Mouse (Mus musculus) embryonic facial prominence, embryonic 12.5 days (tissue): ENCODE measurements at regions not wholly inside any gene's neighbourhood (a gene's known extent, or its start where the extent isn't known, plus 50 kb on each side); places are given as distances from the start of the nearest gene placed in this dataset.

Source experiments
- ATAC-seq: fragments of 200-750 bp; cut with Nextera tagmentation; 2 replicates; pipeline ENCODE4 v1.8.0; 2017; ENCODE audit not compliant: insufficient number of reproducible peaks, insufficient read depth, low FRiP score, low TSS enrichment
- H3K27ac ChIP-seq: fragments of 300-500 bp; sonication (generic); 2 replicates; pipeline ENCODE4 v1.5.1; 2016; ENCODE audit warnings: mild to moderate bottlenecking
- H3K27me3 ChIP-seq: fragments of 300-500 bp; sonication (generic); 2 replicates; pipeline ENCODE4 v1.6.1; 2016; ENCODE audit warnings: mild to moderate bottlenecking, moderate library complexity
- H3K36me3 ChIP-seq: fragments of 300-500 bp; sonication (generic); 2 replicates; pipeline ENCODE4 v1.6.1; 2016; ENCODE audit warnings: mild to moderate bottlenecking
- H3K4me1 ChIP-seq: fragments of 300-500 bp; sonication (generic); 2 replicates; pipeline ENCODE4 v1.6.1; 2016
- H3K4me2 ChIP-seq: fragments of 300-500 bp; sonication (generic); replicated peaks from 2 replicates; pipeline ENCODE4 v1.6.1; 2016; ENCODE audit warnings: mild to moderate bottlenecking, moderate library complexity
- H3K4me3 ChIP-seq: fragments of 300-500 bp; sonication (generic); 2 replicates; pipeline ENCODE4 v1.5.1; 2016; ENCODE audit warnings: mild to moderate bottlenecking
- H3K9ac ChIP-seq: fragments of 300-500 bp; sonication (generic); 2 replicates; pipeline ENCODE4 v1.6.1; 2016; ENCODE audit warnings: mild to moderate bottlenecking, moderate library complexity
- H3K9me3 ChIP-seq: fragments of 300-500 bp; sonication (generic); 2 replicates; pipeline ENCODE4 v1.6.1; 2016; ENCODE audit warnings: mild to moderate bottlenecking, moderate library complexity
- WGBS: fragments of 180-500 bp; shearing (Covaris S2); methylation state at CpG from one replicate; pipeline ENCODE4 v1.1.7; 2016; 5-methylcytosine and 5-hydroxymethylcytosine counted together

DNA sequence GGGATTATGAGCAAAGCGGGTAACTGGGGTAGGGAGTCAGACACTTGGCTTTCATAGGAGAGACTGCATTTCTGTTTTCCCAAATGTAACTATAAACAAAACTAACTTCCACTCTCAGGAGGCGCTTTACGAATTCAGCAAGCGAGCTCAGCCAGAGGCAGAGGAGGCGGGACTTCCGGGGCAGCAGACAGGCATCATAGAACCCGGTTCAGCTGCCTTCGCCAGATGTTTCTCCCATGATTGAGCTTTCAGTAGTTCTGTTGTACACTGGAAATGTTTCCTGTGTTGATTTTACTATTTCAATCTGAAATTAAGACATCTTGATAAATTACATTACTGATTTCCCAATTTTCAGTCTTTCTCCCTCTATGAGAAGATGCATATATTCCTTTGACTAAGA, 92.9 kb downstream of the Zfp365 start:
- Histone ChIP-seq H3K9me3 (no peaks in the 10 kb centered on the region), H3K4me2 (no peak overlapping the region), H3K4me3 (no peak overlapping the region), H3K4me1 (no peaks in the 10 kb centered on the region), H3K9ac (no peak overlapping the region), H3K36me3 (no peaks in the 10 kb centered on the region), H3K27ac (no peak overlapping the region), H3K27me3 (no peaks in the 10 kb centered on the region)
- ATAC-seq: no peak
- 68% methylated on average over 8 of the region's 8 CpGs for WGBS

DNA sequence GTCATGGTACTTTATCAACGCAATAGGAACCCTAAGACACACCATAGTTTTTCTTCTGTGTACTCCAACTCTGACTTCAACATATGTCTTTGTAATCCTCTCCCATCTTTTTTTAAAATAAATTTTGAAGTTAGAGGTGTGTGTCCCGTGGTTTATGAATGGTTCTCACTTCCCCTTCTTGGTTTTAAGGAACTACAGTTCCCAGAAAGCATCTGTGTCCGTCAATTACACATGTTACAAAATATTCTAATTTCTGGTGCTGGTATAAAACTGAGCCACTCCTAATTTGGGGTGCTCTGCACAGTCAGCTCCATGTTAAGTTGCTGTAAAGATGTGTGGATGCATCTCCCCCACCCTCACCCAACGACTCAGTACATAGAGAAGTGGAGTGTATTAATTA, 98.6 kb downstream of the Zfp365 start:
- no peaks in the 10 kb centered on the region for H3K4me1 ChIP-seq

DNA sequence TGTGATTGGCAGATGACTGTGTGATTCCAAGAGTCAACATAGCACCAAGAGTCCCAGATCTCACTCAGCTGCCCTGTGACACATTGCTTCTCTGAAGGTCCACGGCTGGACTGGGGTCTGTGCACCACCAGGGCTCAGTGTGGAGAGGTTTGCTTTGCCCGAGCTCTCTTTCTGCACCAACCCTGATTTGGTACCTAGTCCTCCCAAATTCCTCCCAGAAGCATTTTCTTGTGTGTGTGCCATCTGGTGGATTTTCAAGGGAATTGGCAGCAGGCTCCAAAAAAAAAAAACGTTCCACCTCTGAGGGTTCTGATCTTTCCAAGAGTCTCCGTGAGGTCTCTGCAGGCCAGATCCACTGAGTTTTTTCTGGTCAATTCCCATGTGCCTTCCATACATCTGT, 107.3 kb downstream of the Zfp365 start:
- no peaks in the 10 kb centered on the region for H3K4me1 ChIP-seq
- WGBS: 36% methylated on average over 4 of the region's 4 CpGs
- no peak overlapping the region for H3K4me2 ChIP-seq
- H3K9me3 ChIP-seq: no peaks in the 10 kb centered on the region
- no peaks in the 10 kb centered on the region for H3K27me3 ChIP-seq
- H3K27ac ChIP-seq: no peak overlapping the region
- no peaks in the 10 kb centered on the region for H3K36me3 ChIP-seq
- no peak overlapping the region for H3K4me3 ChIP-seq
- no peak for ATAC-seq
- no peak overlapping the region for H3K9ac ChIP-seq

More for the DNA sequence above, 98.6 kb downstream of the Zfp365 start:
- ATAC-seq: no peak
- no peak overlapping the region for H3K27ac ChIP-seq
- no peaks in the 10 kb centered on the region for H3K9me3 ChIP-seq
- no peak overlapping the region for H3K4me2 ChIP-seq
- H3K27me3 ChIP-seq: no peaks in the 10 kb centered on the region
- H3K36me3 ChIP-seq: no peaks in the 10 kb centered on the region
- 81% methylated on average over 4 of the region's 4 CpGs for WGBS
- H3K9ac ChIP-seq: no peak overlapping the region
- H3K4me3 ChIP-seq: no peak overlapping the region

DNA sequence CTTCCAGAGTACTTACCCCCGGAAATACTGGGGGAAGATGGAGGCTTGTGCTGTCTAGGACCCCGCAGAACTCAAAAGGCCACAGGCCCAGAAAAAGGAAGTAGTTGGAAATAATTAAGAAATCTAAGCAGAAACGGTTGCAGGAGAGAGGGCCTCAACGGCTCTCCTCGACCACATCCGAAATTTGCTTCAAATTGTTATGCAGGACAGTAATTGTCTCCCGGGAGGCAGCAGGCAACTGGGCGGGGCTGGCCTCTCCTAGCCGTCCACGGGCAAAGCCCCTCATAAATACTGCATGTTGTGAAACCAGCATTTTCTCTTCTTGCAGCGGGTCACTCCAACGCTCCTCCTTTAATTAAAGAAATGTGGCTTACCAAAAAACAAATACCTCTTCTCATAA, 107.8 kb downstream of the Zfp365 start:
- Histone ChIP-seq H3K9me3 (no peaks in the 10 kb centered on the region), H3K4me3 (no peak overlapping the region), H3K36me3 (no peaks in the 10 kb centered on the region), H3K27me3 (no peaks in the 10 kb centered on the region), H3K27ac (no peak overlapping the region), H3K4me2 (no peak overlapping the region), H3K9ac (no peak overlapping the region), H3K4me1 (no peaks in the 10 kb centered on the region)
- 45% methylated on average over 12 of the region's 12 CpGs for WGBS
- no peak for ATAC-seq

DNA sequence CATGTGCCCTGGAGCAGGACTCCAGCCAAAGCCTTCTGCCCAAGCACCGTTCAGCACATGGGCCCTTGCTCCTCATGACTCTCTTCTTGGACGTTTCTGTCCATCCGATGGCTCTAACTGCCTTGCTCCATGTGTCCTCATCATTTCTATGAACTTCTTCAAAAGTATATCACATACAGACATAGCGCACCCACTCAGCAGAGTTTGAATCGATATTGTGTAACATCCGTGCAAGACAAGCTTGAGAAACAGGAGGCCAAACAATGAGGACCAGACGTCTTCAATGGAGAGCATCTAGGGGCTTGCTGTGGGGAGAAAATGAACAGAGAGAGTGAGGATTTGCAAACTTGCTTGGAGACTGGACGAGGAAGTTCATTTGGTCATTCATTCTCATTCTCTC, 110.3 kb downstream of the Zfp365 start:
- no peak overlapping the region for H3K9ac ChIP-seq
- H3K4me1 ChIP-seq: no peaks in the 10 kb centered on the region
- no peaks in the 10 kb centered on the region for H3K9me3 ChIP-seq
- no peaks in the 10 kb centered on the region for H3K36me3 ChIP-seq
- no peak for ATAC-seq
- H3K4me2 ChIP-seq: no peak overlapping the region
- 87% methylated on average over 8 of the region's 8 CpGs for WGBS
- H3K4me3 ChIP-seq: no peak overlapping the region
- no peaks in the 10 kb centered on the region for H3K27me3 ChIP-seq
- no peak overlapping the region for H3K27ac ChIP-seq

DNA sequence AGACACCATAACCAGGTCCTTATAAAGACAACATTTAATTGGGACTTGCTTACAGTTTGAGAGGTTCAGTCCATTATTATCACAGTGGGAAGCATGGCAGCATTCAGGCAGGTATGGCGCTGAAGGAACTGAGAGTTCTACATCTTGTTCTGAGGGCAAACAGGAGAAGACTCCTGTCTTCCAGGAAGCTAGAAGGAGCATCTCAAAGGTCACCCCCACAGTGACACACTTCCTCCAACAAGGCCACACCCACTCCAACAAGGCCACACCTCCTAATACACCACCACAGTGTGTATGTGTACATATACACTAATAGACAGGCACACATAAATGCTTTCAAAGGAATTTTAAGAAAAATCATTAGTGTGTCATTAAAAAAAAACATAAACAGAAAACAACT, 110.8 kb downstream of the Zfp365 start:
- H3K27ac ChIP-seq: no peak overlapping the region
- H3K9ac ChIP-seq: no peak overlapping the region
- H3K27me3 ChIP-seq: no peaks in the 10 kb centered on the region
- no peak overlapping the region for H3K4me2 ChIP-seq
- no peaks in the 10 kb centered on the region for H3K9me3 ChIP-seq
- no peaks in the 10 kb centered on the region for H3K36me3 ChIP-seq
- H3K4me3 ChIP-seq: no peak overlapping the region
- WGBS: 89% methylated on average over 1 of the region's 1 CpGs
- no peaks in the 10 kb centered on the region for H3K4me1 ChIP-seq
- ATAC-seq: no peak

DNA sequence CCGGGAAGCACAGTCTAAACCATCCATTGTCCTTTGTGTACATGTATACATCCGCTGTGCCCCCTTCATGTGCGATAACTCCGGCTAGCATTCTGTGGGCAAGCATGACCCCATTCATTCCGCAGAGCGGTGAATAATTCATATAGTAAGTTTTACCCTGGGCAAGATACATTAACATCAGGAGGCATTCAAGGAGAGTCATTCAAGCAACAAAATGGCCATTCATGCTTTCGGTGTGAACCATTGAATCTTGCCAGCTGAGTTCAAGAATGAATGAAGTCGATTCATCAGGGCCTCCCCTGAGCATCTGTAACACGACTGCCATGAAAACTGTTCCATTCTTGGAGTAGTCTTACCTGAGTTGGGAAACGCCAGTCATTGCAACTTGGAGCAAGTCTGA, 113.5 kb downstream of the Zfp365 start:
- H3K4me3 ChIP-seq: no peak overlapping the region
- 76% methylated on average over 10 of the region's 10 CpGs for WGBS
- no peak for ATAC-seq
- no peak overlapping the region for H3K4me2 ChIP-seq
- no peaks in the 10 kb centered on the region for H3K9me3 ChIP-seq
- H3K36me3 ChIP-seq: no peaks in the 10 kb centered on the region
- no peaks in the 10 kb centered on the region for H3K27me3 ChIP-seq
- no peaks in the 10 kb centered on the region for H3K4me1 ChIP-seq
- H3K9ac ChIP-seq: no peak overlapping the region
- H3K27ac ChIP-seq: no peak overlapping the region

DNA sequence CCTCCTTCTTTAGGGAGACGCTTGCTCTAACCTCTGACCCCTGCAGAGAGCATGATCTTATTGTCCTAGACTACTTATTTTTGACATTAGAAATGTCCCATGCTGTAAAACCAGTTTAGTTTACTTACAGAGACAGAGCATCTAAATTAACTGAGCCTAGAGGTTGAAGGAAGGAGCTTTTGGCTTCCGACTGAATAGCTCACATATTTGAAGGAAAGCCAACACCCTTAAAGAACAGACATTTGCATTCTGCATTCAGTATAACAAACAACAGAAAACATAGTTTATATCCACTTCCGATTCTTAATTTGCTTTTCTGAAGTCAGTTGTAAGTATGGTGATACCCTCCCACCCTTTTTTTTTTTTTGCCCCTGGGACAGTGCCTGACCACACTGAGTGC, 119.3 kb downstream of the Zfp365 start:
- Histone ChIP-seq H3K9me3 (no peaks in the 10 kb centered on the region), H3K27me3 (no peaks in the 10 kb centered on the region), H3K4me2 (no peak overlapping the region), H3K36me3 (no peaks in the 10 kb centered on the region), H3K27ac (no peak overlapping the region), H3K4me3 (no peak overlapping the region), H3K4me1 (no peaks in the 10 kb centered on the region), H3K9ac (no peak overlapping the region)
- 64% methylated on average over 3 of the region's 3 CpGs for WGBS
- ATAC-seq: no peak

DNA sequence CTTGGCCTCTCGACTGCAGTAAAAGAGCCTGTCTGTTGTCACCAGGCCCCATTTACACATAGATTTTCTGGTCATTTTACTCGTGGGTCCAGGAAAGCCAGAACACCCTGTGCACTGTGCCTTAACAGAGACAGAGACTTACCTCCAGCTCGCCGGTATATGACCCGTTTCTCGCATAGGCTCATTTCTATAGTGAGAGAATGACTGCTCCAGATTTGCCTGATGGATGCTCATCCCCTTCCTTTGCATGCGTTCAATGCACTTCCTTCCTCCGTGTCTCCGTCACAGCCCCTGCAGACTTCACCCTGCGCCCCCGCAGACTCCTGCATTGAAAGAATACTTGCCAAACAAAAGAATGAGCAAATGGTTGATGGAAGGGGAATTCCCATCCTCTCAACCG, 122.8 kb downstream of the Zfp365 start:
- no peaks in the 10 kb centered on the region for H3K36me3 ChIP-seq
- no peaks in the 10 kb centered on the region for H3K9me3 ChIP-seq
- no peaks in the 10 kb centered on the region for H3K4me1 ChIP-seq
- no peak overlapping the region for H3K9ac ChIP-seq
- no peaks in the 10 kb centered on the region for H3K27me3 ChIP-seq
- 81% methylated on average over 12 of the region's 12 CpGs for WGBS
- H3K4me2 ChIP-seq: no peak overlapping the region
- ATAC-seq: no peak
- H3K4me3 ChIP-seq: no peak overlapping the region
- H3K27ac ChIP-seq: no peak overlapping the region

DNA sequence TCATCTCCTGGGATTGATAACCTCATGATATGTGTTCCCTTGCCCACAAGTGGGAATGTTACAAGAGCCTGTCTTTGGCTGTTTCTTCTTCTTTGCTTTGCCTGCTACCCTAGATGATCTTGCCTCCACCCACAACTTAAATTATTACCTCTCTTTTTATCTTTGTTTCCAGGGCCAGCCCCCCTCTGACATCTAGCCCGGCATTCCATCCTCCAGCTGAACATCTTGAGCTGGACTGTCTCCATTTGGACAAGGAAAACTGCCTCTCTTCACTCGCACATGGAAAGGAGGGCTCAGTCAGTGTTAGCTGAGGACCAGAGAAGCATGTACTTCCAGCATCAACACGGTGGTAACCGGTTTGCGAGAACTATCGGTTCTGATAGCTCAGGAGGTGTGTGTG, 124.3 kb downstream of the Zfp365 start:
- Histone ChIP-seq H3K27me3 (no peaks in the 10 kb centered on the region), H3K9ac (no peak overlapping the region), H3K4me3 (no peak overlapping the region), H3K9me3 (no peaks in the 10 kb centered on the region), H3K27ac (no peak overlapping the region), H3K4me1 (no peaks in the 10 kb centered on the region), H3K36me3 (no peaks in the 10 kb centered on the region), H3K4me2 (no peak overlapping the region)
- WGBS: 78% methylated on average over 6 of the region's 6 CpGs
- no peak for ATAC-seq

DNA sequence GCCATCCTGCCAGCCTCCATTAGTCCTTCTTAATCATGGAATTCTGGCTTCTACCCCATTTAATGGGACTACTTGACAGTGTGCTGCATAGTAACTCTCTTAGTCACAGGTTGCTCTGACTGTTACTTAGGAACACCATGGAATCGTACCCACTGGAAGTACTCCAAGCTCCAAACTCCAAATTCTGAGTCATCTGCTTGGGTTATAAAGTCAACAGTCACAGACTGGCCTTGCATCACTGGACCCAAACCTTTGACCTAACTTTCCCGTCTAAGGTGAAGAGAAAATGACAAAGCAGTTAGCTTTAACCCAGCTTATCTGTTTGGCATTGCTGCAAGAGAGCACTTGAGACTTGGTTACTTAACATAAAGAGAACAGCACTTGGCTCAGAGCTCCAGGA, 126.9 kb downstream of the Zfp365 start:
- Histone ChIP-seq H3K9ac (no peak overlapping the region), H3K4me1 (no peaks in the 10 kb centered on the region), H3K9me3 (no peaks in the 10 kb centered on the region), H3K36me3 (no peaks in the 10 kb centered on the region), H3K4me3 (no peak overlapping the region), H3K27me3 (no peaks in the 10 kb centered on the region), H3K27ac (no peak overlapping the region), H3K4me2 (no peak overlapping the region)
- whole genome bisulfite sequencing: 81% methylated on average over 2 of the region's 2 CpGs
- ATAC-seq: no peak

DNA sequence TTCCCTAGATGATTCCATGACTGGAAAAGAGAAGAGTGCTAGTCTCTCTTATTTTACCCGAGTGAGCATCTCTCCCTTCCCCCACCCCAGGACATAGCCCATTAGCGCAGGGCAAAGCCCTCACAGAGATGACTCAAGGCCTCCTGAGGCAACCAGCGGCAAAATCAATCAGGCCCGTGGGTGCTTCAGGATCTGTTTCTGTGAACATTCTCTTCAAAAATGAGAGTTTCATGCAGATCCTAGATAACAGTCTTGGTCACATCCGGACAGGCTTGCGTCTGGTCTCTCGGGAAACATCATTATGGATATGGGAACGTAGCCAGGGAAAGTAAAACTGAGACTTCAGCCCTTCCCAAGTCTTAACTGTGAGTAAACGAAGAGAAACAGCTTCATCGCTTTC, 134.1 kb downstream of the Zfp365 start:
- Histone ChIP-seq H3K4me3 (no peak overlapping the region), H3K36me3 (no peaks in the 10 kb centered on the region), H3K9me3 (no peaks in the 10 kb centered on the region), H3K27me3 (no peaks in the 10 kb centered on the region), H3K4me2 (no peak overlapping the region), H3K4me1 (no peaks in the 10 kb centered on the region), H3K27ac (no peak overlapping the region), H3K9ac (no peak overlapping the region)
- no peak for ATAC-seq
- 87% methylated on average over 10 of the region's 10 CpGs for WGBS

DNA sequence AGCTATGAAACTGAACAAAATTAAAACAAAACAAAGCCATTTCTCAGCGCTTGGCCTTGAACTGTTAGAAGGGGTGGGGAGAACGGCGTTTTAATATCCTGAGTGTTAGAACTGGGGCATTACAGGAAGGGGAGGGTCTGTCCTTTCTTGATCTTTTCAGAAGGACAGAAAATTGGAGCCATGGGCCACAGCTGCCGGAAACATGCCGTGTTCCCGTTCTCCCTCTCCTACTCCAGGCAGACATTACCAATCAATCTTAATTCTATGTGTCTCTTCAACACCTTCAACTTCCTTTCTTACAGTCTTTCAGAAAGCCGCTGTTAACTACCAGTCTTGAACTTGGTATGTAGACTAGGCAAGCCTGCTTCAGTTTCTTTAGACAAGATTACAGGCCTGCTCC, 134.7 kb downstream of the Zfp365 start:
- 84% methylated on average over 7 of the region's 7 CpGs for WGBS
- H3K4me1 ChIP-seq: no peaks in the 10 kb centered on the region
- no peak overlapping the region for H3K4me2 ChIP-seq
- H3K9me3 ChIP-seq: no peaks in the 10 kb centered on the region
- no peak for ATAC-seq
- H3K9ac ChIP-seq: no peak overlapping the region
- H3K36me3 ChIP-seq: no peaks in the 10 kb centered on the region
- H3K27me3 ChIP-seq: no peaks in the 10 kb centered on the region
- no peak overlapping the region for H3K4me3 ChIP-seq
- H3K27ac ChIP-seq: no peak overlapping the region
